Mouse (Mus musculus) kidney, adult 18-20 months (tissue): ENCODE measurements at regions not wholly inside any gene's neighbourhood (a gene's known extent, or its start where the extent isn't known, plus 50 kb on each side); places are given as distances from the start of the nearest gene placed in this dataset.

Source experiments
- DNase-seq: peaks from one replicate; pipeline ENCODE4 v3.0.0; 2021

GRCm38 (mm10) chr9:41833408-41833807 lies 290.7 kb downstream of the Sorl1 start:
- DNase-seq = no peak

- no peak for DNase-seq
Measured at GRCm38 (mm10) chr9:41827356-41827755, 296.7 kb downstream of the Sorl1 start.

- no peak for DNase-seq
Measured at GRCm38 (mm10) chr9:41821401-41821800, 302.7 kb downstream of the Sorl1 start.

- no peak for DNase-seq
Measured at GRCm38 (mm10) chr9:41817740-41818461, 306.2 kb downstream of the Sorl1 start.

- no peak for DNase-seq
Measured at GRCm38 (mm10) chr9:41815921-41816320, 308.2 kb downstream of the Sorl1 start.

GRCm38 (mm10) chr9:41809291-41809690 lies 314.8 kb downstream of the Sorl1 start:
- no peak for DNase-seq

- DNase-seq = no peak
Measured at GRCm38 (mm10) chr9:41808791-41809190, 315.3 kb downstream of the Sorl1 start.

- DNase-seq = no peak
Measured at GRCm38 (mm10) chr9:41806289-41806621, 317.8 kb downstream of the Sorl1 start.

- DNase-seq = no peak
Measured at GRCm38 (mm10) chr9:41805491-41806288, 318.4 kb downstream of the Sorl1 start.

GRCm38 (mm10) chr9:41804711-41805331 lies 319.3 kb downstream of the Sorl1 start:
- no peak for DNase-seq

- DNase-seq = no peak
Measured at GRCm38 (mm10) chr9:41803680-41804460, 320.2 kb downstream of the Sorl1 start.

GRCm38 (mm10) chr9:41801376-41801775 lies 322.7 kb downstream of the Sorl1 start:
- DNase-seq = no peak

- DNase-seq = no peak
Measured at GRCm38 (mm10) chr9:41792830-41793213, 331.3 kb downstream of the Sorl1 start.

- DNase-seq = no peak
Measured at GRCm38 (mm10) chr9:41792173-41792829, 331.8 kb downstream of the Sorl1 start.

- DNase-seq = no peak
Measured at GRCm38 (mm10) chr9:41791501-41792172, 332.5 kb downstream of the Sorl1 start.

- no peak for DNase-seq
Measured at GRCm38 (mm10) chr9:41785131-41785530, 339.0 kb downstream of the Sorl1 start.

- DNase-seq = no peak
Measured at GRCm38 (mm10) chr9:41772281-41772902, 351.7 kb downstream of the Sorl1 start.

- no peak for DNase-seq
Measured at GRCm38 (mm10) chr9:41771276-41771675, 352.8 kb downstream of the Sorl1 start.

- no peak for DNase-seq
Measured at GRCm38 (mm10) chr9:41768316-41768715, 355.8 kb downstream of the Sorl1 start.

- no peak for DNase-seq
Measured at GRCm38 (mm10) chr9:41766533-41766920, 357.6 kb downstream of the Sorl1 start.

GRCm38 (mm10) chr9:41765816-41766532 lies 358.1 kb downstream of the Sorl1 start:
- DNase-seq = no peak
